Mouse (Mus musculus) c-Kit-negative CD71-positive TER-119-positive erythroid progenitor cells, embryonic 14.5 days (primary cell): ENCODE measurements around the gene Aff1.
A peak's percentile ranks its signal among the peaks of the same experiment; 100 is the strongest.

ENCODE experiments used
- DNase-seq: peaks from one replicate; pipeline ENCODE4 v3.0.0-alpha.2; 2013; ENCODE audit warnings: low read depth, low spot score

Aff1 gene

DNA sequence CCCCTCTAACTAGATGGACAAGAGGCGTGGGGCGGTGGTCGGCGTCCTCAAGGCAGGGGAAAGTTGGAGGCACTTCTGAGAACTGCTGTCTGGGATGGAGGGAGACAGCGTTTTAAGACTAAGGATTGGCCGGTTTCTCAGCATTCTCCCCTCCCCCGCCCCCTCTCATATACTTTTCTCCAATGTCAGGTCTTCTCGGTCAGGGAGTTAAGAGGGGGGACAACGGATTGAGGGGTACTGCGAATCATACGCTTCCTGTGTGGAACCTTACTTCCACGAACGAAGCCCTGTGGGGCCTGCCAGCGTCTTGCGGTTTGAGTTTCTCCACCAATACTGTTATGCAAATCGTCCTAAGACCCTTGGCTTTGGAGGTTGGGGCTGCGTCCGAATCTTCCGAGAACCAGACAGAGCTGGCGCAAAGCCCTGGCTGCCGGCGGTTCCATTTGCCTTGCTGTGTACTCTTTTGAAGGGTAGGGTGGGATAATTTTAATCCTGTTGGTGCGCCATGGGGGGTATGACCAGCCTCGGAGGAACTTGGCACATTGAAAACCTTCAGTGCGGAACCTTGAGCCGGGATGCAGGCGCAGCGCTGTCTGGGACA lies 967 bp downstream of the Aff1 start:
- no peak for DNase-seq

GRCm38 (mm10) chr5:103694094-103694493 lies 1.9 kb downstream of the Aff1 start:
- no peak for DNase-seq

- no peak for DNase-seq
Observed at GRCm38 (mm10) chr5:103697875-103698491, 5.8 kb downstream of the Aff1 start.

DNA sequence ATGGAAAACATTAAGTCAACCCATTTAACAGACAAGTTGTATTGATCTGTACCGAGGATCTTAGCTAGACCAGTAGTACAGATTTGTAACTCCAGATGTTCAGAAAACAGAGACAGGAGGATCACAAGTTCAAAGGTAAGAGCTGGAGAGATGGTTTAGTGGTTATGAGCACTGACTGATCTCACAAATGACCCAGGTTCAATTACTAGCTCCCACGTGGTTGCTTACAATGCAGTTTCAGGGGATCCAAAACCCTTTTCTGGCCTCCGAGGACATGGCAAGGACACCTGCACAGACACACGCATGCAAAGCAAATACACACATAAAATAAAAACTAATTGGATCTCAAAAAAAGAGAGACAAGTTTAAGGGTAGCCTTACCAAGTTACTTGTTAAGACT lies 6.4 kb downstream of the Aff1 start:
- DNase-seq = no peak

GRCm38 (mm10) chr5:103699537-103699936 lies 7.4 kb downstream of the Aff1 start:
- DNase-seq = no peak

DNA sequence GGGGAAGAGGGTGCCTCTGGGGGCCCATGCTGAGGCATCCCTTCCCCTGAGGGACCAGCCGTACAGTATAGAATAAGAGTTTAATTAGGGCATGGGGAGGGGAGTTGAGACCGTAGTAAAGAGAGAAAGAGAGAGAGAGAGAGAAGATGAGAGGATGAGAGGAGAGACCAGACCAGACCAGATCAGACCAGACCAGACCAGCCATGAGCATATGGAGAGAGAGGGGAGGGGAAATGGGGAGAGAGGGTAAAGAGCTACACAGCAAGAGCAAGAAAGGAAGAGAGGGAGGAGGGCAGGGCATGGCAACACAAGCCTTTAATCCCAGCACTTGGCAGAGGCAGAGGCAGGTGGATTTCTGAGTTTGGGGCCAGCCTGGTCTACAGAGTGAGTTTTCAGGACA lies 8.5 kb downstream of the Aff1 start:
- no peak for DNase-seq

DNA sequence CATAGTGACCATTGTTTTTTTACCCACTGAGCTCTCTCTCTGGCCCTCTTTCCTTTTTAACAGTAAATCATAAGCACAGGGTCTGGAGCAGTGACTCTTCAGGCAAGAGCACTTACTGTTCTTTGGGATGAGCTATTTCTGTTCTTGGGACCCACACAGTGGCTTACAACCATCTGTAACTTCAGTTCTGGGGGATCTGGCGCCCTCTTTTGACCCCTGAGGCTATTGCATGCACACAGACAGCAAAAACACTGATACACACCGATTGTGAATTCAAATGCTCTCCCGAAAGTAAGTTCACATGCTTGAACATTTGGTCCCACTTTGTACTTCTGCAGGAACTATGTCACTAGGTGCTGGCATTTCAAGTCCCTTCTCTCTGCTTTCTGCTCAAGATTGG lies 9.3 kb downstream of the Aff1 start:
- no peak for DNase-seq

- no peak for DNase-seq
Observed at GRCm38 (mm10) chr5:103702527-103702926, 10.4 kb downstream of the Aff1 start.

DNA sequence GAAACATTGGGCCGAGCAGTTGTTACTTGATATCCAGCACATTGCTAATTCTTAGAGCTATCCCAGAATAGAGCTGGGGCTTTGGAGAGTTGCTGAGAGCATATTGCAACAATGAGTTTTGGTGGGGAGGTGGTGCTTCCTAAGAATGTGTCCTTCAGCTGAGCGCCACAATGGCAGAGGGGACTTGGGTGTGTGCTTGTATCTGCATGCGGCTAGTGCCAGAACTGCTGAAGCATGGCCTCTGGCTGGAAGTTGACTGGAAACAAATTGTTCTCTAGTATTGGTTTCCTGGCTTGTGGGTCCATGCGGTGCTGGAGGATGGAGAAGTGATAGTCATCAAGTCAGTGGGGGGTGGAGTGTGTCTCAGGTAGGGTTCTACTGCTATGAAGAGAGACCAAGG lies 13.2 kb downstream of the Aff1 start:
- no peak for DNase-seq

DNA sequence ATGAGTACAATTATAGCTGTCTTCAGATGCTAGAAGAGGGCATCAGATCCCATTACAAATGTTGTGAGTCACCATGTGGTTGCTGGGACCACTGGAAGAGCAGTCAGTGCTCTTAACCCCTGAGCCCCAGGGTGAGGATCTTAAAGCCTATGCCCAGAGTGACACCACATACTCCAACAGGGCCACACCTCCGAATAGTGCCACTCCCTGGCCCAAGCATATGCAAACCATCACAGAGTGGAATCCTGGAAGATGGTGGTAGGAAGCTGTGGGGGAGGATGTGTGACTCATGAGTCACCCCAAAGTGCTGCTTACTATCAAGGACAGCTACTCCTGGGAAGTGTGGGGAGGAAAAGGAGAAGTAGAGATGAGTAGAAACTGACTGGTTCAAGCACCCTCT lies 13.7 kb downstream of the Aff1 start:
- DNase-seq = no peak

DNA sequence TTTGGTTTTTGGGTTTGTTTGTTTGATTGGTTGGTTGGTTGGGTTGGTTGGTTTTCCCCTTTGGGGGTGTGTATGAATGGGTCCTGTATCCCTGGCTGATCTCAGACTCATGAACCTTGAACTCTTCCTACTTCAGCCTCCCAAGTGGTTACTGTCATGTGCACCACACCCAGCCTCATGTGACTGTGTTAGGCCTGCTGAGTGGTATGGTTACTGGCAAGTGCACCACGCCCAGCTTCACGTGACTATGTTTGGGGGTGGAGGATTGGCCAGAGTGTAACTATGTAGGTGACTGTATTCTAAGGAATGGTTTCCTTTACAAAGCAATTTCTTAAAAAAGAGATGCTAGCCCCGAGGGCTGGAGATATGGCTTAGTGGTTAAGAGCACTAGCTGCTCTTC lies 16.9 kb downstream of the Aff1 start:
- DNase-seq = peak; percentile 61

- DNase-seq = no peak
Observed at GRCm38 (mm10) chr5:103711886-103712285, 19.7 kb downstream of the Aff1 start.

DNA sequence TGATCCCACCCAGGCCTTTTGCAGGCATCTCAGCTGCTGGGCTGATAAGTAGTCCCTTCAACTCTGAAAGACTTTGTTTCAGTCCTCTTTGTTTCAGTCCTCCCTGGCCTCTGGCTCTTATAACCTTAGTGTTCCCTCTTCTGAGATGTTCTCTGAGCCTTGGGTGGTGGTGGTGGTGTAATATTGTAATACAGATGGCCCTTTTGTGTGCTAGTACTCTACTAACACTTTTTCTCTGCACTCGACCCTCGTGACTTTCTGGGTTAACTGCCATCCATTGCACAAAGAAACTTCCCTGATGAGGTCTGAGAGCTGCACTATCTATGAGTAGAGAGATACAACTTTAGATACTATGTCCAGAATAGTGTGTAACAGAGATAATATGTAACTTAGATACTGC lies 21.2 kb downstream of the Aff1 start:
- DNase-seq = no peak

DNA sequence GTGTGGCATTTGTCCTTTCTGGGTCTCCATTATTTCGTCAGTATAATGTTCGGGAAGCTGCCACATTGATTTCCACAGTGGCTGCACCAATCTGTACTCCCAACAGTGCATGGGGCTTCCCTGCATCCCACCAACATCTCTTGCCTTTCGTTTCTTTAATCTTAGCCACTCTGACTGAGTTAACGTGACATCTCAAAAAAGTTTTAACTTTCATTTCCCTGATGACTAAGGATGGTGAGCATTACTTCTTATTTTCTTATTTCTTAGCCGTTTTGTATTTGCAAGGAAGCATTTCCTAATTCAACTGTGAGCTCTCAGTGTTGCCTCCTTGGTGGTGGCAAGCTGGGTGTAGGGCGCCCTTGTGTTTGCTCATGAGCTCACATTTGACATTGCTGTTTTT lies 22.8 kb downstream of the Aff1 start:
- DNase-seq = no peak

- DNase-seq = no peak
Observed at GRCm38 (mm10) chr5:103716824-103717342, 24.7 kb downstream of the Aff1 start.

DNA sequence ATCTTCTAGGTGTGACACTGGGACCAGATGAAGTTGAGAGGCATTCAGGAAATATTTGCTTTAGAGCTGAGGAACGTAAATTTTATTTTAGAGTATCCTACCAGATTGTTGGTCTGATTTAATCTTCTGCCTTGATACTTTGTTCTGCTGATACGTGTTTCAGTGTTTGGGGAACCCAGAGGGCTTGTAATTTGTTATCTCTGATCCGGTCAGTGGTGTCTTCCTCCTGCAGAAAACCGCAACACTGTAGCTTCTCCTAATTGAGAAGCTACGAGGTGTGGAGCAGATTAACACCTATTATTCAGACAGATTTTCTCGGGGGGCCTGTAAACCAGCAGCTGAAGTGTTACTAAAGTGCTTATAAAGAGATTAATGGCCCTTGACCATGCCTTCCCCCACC lies 27.0 kb downstream of the Aff1 start:
- no peak for DNase-seq

DNA sequence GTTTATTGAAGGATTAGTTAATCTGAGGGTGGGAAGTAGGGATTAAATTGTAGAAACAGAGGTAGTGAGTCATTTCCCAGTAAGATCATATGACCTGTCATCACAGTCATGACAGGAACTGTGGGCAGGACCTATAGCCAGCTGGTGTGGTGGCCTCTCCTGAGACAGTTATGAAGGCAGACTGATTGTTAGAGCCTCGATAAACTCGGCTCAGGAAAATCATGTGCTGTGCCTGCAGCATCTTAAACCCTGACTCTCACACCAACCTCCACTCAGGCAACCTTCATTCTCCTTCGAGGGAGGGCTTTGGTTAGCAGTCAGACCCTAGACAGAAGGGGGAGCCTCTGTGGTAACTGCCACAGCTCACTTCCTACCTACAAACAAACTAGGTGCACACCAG lies 27.7 kb downstream of the Aff1 start:
- no peak for DNase-seq

GRCm38 (mm10) chr5:103720967-103721366 lies 28.8 kb downstream of the Aff1 start:
- DNase-seq = no peak

- DNase-seq = no peak
Observed at GRCm38 (mm10) chr5:103721490-103721889, 29.3 kb downstream of the Aff1 start.

GRCm38 (mm10) chr5:103722721-103723120 lies 30.5 kb downstream of the Aff1 start:
- DNase-seq = no peak

DNA sequence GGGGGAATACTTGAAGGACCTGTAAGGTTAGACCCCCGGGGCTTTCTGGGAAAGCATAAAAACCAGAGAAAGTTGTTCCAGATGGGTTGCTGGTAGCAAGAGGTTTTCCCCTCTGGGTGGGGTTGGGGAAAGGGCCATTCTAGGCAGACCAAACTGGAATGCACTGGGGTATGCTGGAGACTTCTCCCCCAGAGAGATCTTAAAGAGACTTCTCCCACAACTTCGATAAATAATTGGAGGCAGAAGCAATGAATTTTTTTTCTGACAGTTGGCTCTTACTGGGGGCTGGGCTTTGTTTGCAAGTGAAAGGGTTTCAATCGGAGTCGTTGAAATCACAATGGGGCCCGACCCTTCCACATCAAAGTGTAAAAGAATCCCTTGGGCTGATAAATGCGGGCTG lies 32.2 kb downstream of the Aff1 start:
- no peak for DNase-seq

- no peak for DNase-seq
Observed at GRCm38 (mm10) chr5:103724823-103725222, 32.6 kb downstream of the Aff1 start.

GRCm38 (mm10) chr5:103725268-103726149 lies 33.3 kb downstream of the Aff1 start:
- no peak for DNase-seq
